Mouse (Mus musculus) limb, embryonic 15.5 days (tissue): ENCODE results near the gene Pck2. TPM values are rescaled to one million over a fixed set of nuclear protein-coding genes. Genes with fewer than 3 reads are reported as not detected.

Source experiments
- ATAC-seq: fragments of 200-750 bp; cut with Nextera tagmentation; 2 replicates; pipeline ENCODE4 v1.8.0; 2017; ENCODE audit warnings: low read depth, moderate TSS enrichment; ENCODE audit not compliant: insufficient number of reproducible peaks, low FRiP score, low TSS enrichment
- H3K27ac ChIP-seq: fragments of 300-500 bp; sonication (generic); 2 replicates; pipeline ENCODE4 v1.5.1; 2015; ENCODE audit warnings: moderate library complexity, mild to moderate bottlenecking, inconsistent platforms
- H3K27me3 ChIP-seq: fragments of 300-500 bp; sonication (generic); 2 replicates; pipeline ENCODE4 v1.6.1; 2015; ENCODE audit warnings: inconsistent platforms
- H3K36me3 ChIP-seq: fragments of 300-500 bp; sonication (generic); 2 replicates; pipeline ENCODE4 v1.6.1; 2015; ENCODE audit warnings: inconsistent platforms
- H3K4me1 ChIP-seq: fragments of 300-500 bp; sonication (generic); 2 replicates; pipeline ENCODE4 v1.6.1; 2015; ENCODE audit warnings: inconsistent platforms
- H3K4me2 ChIP-seq: fragments of 300-500 bp; sonication (generic); 2 replicates; pipeline ENCODE4 v1.6.1; 2015; ENCODE audit warnings: mild to moderate bottlenecking, inconsistent platforms
- H3K4me3 ChIP-seq: fragments of 300-500 bp; sonication (generic); 2 replicates; pipeline ENCODE4 v1.5.1; 2015; ENCODE audit warnings: mild to moderate bottlenecking, inconsistent platforms
- H3K9ac ChIP-seq: fragments of 300-500 bp; sonication (generic); 2 replicates; pipeline ENCODE4 v1.6.1; 2015; ENCODE audit warnings: inconsistent platforms
- H3K9me3 ChIP-seq: fragments of 300-500 bp; sonication (generic); 2 replicates; pipeline ENCODE4 v1.6.1; 2016; ENCODE audit warnings: inconsistent platforms
- WGBS: fragments of 180-500 bp; shearing (Covaris S2); methylation state at CpG from one replicate; pipeline ENCODE4 v1.1.7; 2015; 5-methylcytosine and 5-hydroxymethylcytosine counted together
- polyA plus RNA-seq: library from polyadenylated mRNA; unstranded; fragments of >200 nt; fragmentation: Nextera tagmentation; extraction: Ambion mirVana; gene quantifications from 2 replicates; pipeline ENCODE4 v1.2.1, GENCODE M21; 2015

Gene Pck2
- polyA plus RNA-seq, 1 experiment from 2014 or later: 34.3 TPM

DNA sequence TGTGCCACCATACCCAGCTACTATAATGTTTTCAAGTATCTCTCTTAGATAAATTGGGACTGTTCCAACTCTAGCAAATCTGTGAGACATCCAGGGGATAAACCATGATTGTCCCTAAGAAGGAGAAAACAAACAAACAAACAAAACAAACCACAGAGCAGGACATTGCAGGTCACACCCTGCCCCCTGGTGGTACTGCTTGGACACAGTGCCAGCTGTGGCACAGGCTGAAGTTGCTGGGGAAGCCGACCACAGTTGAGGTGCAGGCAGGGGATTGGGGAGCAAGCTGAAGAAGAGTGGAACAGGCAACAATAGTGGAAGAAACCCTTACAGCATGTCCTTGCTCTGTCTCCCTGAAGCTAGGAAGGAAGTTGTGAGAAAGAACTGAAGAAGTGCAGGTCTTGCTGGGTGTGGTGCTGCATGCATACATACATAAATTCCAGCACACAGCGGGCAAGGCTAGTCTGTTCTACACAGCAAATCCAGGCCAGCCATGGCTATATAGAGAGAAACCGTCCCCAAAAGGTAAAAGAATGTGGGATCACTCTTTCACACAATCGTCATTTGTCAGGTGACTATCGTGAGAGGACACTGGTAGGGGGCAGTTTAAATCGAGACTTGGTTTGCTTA is 3.8 kb upstream of the Pck2 start:
- no peaks in the 10 kb centered on the region for H3K9me3 ChIP-seq
- H3K9ac ChIP-seq: no peak overlapping the region
- H3K4me3 ChIP-seq: no peak overlapping the region
- 46% methylated on average over 6 of the region's 6 CpGs for WGBS
- H3K4me2 ChIP-seq: no peak overlapping the region
- no peaks in the 10 kb centered on the region for H3K36me3 ChIP-seq
- no peak for ATAC-seq
- peaks cover 10% of the 10 kb centered on the region for H3K4me1 ChIP-seq
- H3K27me3 ChIP-seq: no peaks in the 10 kb centered on the region
- no peak overlapping the region for H3K27ac ChIP-seq

DNA sequence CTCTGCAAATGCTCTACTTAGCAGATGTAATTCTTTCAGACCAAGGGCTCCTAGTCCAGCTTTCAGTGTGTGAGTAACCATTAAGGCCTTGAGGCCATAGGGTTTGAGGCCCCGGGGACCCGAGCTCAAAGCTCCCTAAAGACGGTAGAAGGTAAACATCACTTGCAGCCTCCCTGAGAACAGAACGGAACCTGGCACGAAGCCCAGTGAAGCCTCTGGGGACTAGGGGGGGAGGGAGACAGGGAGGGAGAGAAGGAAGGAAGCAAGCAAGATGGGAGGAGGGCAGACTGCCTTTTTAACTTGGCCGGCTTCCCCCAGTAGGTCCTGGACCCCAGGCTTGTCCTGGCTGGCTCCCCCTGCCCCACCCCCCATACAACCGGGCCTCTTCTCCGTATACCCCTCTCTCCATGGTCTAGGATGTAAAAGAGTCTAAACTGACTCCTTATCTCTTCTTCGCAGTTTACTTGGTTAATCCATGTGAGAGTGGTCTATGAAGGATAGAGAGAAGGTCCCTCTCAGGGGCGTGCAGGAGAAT is 788 bp downstream of the Pck2 start:
- WGBS: 5% methylated on average over 10 of the region's 10 CpGs
- peak overlapping the region; percentile 57 for H3K9ac ChIP-seq

DNA sequence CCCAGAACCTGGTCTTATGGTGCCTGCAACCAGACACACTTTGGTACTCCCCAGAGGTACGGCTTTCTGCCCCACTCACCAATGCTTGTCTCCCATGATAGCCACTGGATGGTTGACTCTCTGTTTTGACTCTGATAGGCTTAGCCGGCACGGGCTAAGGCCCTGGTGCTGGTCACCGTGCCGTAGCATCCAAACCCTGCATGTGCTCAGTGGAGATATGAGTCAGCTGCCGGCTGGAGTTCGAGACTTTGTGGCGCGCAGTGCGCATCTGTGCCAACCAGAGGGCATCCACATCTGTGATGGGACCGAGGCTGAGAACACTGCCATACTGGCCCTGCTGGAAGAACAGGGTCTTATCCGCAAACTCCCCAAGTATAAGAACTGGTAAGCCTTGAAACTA is 2.2 kb downstream of the Pck2 start:
- Histone ChIP-seq H3K27me3 (no peaks in the 10 kb centered on the region), H3K27ac (no peak overlapping the region), H3K9ac (no peak overlapping the region), H3K36me3 (peaks cover 48% of the 10 kb centered on the region), H3K9me3 (no peaks in the 10 kb centered on the region), H3K4me1 (peaks cover 18% of the 10 kb centered on the region), H3K4me3 (no peak overlapping the region), H3K4me2 (no peak overlapping the region)
- 94% methylated on average over 12 of the region's 12 CpGs for WGBS
- ATAC-seq: no peak

More for the DNA sequence above, 788 bp downstream of the Pck2 start:
- Histone ChIP-seq H3K27me3 (no peaks in the 10 kb centered on the region), H3K36me3 (peaks cover 37% of the 10 kb centered on the region), H3K4me2 (peak overlapping the region; percentile 86), H3K4me1 (peaks cover 18% of the 10 kb centered on the region), H3K9me3 (no peaks in the 10 kb centered on the region), H3K4me3 (peak overlapping the region; percentile 69), H3K27ac (peak overlapping the region; percentile 87)
- ATAC-seq: no peak

DNA sequence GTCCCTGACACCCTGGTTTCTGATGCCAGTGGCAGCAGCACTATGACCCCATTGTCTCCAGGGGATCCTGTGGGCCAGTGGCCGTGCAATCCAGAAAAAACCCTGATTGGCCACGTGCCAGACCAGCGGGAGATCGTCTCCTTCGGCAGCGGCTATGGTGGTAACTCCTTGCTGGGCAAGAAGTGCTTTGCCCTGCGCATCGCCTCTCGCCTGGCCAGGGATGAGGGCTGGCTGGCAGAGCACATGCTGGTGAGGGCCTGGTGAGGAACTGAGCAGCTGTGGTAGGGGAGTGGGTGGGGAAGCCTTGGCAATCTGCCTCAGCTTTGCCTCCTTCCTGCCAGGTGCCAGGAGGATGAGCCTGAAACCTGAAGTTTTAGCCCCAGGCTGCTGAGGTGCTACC is 4.3 kb downstream of the Pck2 start:
- H3K27ac ChIP-seq: no peak overlapping the region
- WGBS: 78% methylated on average over 9 of the region's 9 CpGs
- H3K4me1 ChIP-seq: peaks cover 18% of the 10 kb centered on the region
- ATAC-seq: no peak
- no peaks in the 10 kb centered on the region for H3K9me3 ChIP-seq
- H3K4me2 ChIP-seq: no peak overlapping the region
- H3K27me3 ChIP-seq: no peaks in the 10 kb centered on the region
- peaks cover 68% of the 10 kb centered on the region for H3K36me3 ChIP-seq
- no peak overlapping the region for H3K4me3 ChIP-seq
- no peak overlapping the region for H3K9ac ChIP-seq

GRCm38 (mm10) chr14:55550191-55550590 is 10.1 kb downstream of the Pck2 start:
- Histone ChIP-seq H3K4me2 (no peak overlapping the region), H3K27me3 (no peaks in the 10 kb centered on the region), H3K9me3 (no peaks in the 10 kb centered on the region), H3K36me3 (peaks cover 45% of the 10 kb centered on the region), H3K27ac (no peak overlapping the region), H3K4me1 (no peaks in the 10 kb centered on the region), H3K9ac (no peak overlapping the region), H3K4me3 (no peak overlapping the region)
- 83% methylated on average over 6 of the region's 6 CpGs for WGBS
- no peak for ATAC-seq

DNA sequence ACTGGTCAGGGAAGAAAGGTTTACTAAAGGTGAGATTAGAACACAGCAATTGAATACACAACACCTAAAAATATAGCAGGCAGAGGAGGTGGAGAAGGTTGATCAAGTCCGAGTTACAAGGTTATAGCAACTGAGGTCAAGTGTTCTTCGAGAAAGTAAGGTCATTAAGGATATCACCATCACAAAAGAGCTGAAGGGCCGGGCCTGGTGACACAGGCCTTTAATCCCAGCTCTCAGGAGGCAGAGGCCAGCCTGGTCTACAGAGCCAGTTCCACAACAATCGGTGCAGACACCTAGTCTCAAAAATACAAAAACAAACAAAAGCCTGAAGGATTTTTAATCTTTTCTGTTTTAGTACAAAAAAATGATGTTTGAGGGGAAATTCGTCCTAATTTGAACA is 11.3 kb downstream of the Pck2 start:
- no peak overlapping the region for H3K4me2 ChIP-seq
- H3K4me1 ChIP-seq: no peaks in the 10 kb centered on the region
- no peaks in the 10 kb centered on the region for H3K27me3 ChIP-seq
- no peak for ATAC-seq
- 71% methylated on average over 5 of the region's 5 CpGs for WGBS
- no peak overlapping the region for H3K4me3 ChIP-seq
- H3K9ac ChIP-seq: no peak overlapping the region
- no peaks in the 10 kb centered on the region for H3K9me3 ChIP-seq
- H3K36me3 ChIP-seq: peaks cover 35% of the 10 kb centered on the region
- no peak overlapping the region for H3K27ac ChIP-seq

- Histone ChIP-seq H3K4me2 (no peak overlapping the region), H3K27me3 (no peaks in the 10 kb centered on the region), H3K4me3 (no peak overlapping the region), H3K4me1 (no peaks in the 10 kb centered on the region), H3K9ac (no peak overlapping the region), H3K27ac (no peak overlapping the region), H3K9me3 (no peaks in the 10 kb centered on the region), H3K36me3 (peaks cover 32% of the 10 kb centered on the region)
- no peak for ATAC-seq
- 92% methylated on average over 8 of the region's 8 CpGs for WGBS
Measured at GRCm38 (mm10) chr14:55551794-55552193, 11.7 kb downstream of the Pck2 start.

GRCm38 (mm10) chr14:55554635-55555034 is 14.6 kb downstream of the Pck2 start:
- Histone ChIP-seq H3K9me3 (no peaks in the 10 kb centered on the region), H3K27ac (no peak overlapping the region), H3K4me1 (0 out of 2 replicates have a peak, but pooled peaks cover 4% of the 10 kb centered on the region), H3K36me3 (peaks cover 5% of the 10 kb centered on the region; the same call in 1 of the 2 replicates), H3K9ac (no peak overlapping the region), H3K4me2 (no peak overlapping the region), H3K4me3 (no peak overlapping the region), H3K27me3 (no peaks in the 10 kb centered on the region)
- no peak for ATAC-seq

- Histone ChIP-seq H3K27me3 (no peaks in the 10 kb centered on the region), H3K4me2 (no peak overlapping the region), H3K36me3 (no peaks in the 10 kb centered on the region), H3K27ac (no peak overlapping the region), H3K9ac (no peak overlapping the region), H3K4me1 (peaks cover 4% of the 10 kb centered on the region; the same call in 1 of the 2 replicates), H3K9me3 (no peaks in the 10 kb centered on the region), H3K4me3 (no peak overlapping the region)
- ATAC-seq: no peak
- 65% methylated on average over 3 of the region's 3 CpGs for WGBS
Measured at GRCm38 (mm10) chr14:55555788-55556187, 15.7 kb downstream of the Pck2 start.

GRCm38 (mm10) chr14:55557003-55557402 is 16.9 kb downstream of the Pck2 start:
- Histone ChIP-seq H3K4me1 (peaks cover 15% of the 10 kb centered on the region), H3K27ac (no peak overlapping the region), H3K4me3 (no peak overlapping the region), H3K9me3 (no peaks in the 10 kb centered on the region), H3K36me3 (no peaks in the 10 kb centered on the region), H3K27me3 (no peaks in the 10 kb centered on the region), H3K4me2 (no peak overlapping the region), H3K9ac (no peak overlapping the region)
- WGBS: 26% methylated on average over 5 of the region's 5 CpGs
- ATAC-seq: no peak

- Histone ChIP-seq H3K4me2 (no peak overlapping the region), H3K9me3 (no peaks in the 10 kb centered on the region), H3K9ac (no peak overlapping the region), H3K4me1 (peaks cover 18% of the 10 kb centered on the region), H3K27me3 (no peaks in the 10 kb centered on the region), H3K36me3 (no peaks in the 10 kb centered on the region), H3K4me3 (no peak overlapping the region), H3K27ac (no peak overlapping the region)
- no peak for ATAC-seq
- WGBS: 86% methylated on average over 3 of the region's 3 CpGs
Measured at GRCm38 (mm10) chr14:55557587-55557986, 17.5 kb downstream of the Pck2 start.

DNA sequence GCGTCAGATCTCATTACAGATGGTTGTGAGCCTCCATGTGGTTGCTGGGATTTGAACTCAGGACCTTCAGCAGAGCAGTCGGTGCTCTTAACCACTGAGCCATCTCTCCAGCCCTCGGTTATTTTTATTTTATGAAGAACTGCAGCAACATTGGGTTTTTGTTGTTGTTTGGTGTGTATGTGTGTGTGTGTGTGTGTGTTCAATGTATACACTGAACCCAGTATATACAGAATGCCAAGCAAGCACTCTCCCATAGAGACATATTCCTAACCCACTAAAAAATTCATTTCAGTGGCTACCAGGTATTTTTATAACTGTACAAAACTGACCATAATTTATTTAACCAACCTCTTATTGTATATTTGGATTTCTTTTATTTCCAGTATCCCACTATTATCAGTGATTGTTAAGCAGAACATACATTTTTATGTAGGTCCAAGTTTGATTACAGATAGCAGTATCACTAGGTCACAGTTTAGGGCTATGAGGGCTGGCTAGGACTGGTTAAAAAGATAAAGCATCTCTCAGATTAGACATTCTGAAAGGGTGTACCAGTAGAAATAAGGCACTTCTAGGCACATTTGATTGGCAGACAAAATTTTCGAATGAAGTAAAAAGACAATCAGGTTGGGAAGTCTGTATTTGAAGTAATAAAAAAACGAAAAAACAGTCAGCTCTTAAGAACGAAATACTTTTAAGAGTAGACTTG is 18.8 kb downstream of the Pck2 start:
- H3K27me3 ChIP-seq: no peaks in the 10 kb centered on the region
- no peaks in the 10 kb centered on the region for H3K9me3 ChIP-seq
- H3K4me3 ChIP-seq: peak overlapping the region; percentile 68
- WGBS: 49% methylated on average over 6 of the region's 6 CpGs
- ATAC-seq: no peak
- peak overlapping the region; percentile 61 for H3K4me2 ChIP-seq
- H3K27ac ChIP-seq: no peak overlapping the region
- peaks cover 7% of the 10 kb centered on the region; the same call in 1 of the 2 replicates for H3K36me3 ChIP-seq
- H3K9ac ChIP-seq: no peak overlapping the region
- H3K4me1 ChIP-seq: peaks cover 18% of the 10 kb centered on the region
